Mouse (Mus musculus) hindbrain, embryonic 10.5 days (tissue): Measurements from ENCODE around the gene Glis3. TPM values are rescaled to one million over a fixed set of nuclear protein-coding genes. Genes with fewer than 3 reads are reported as not detected.
A peak's percentile ranks its signal among the peaks of the same experiment; 100 is the strongest.

ENCODE experiments used
- DNase-seq: peaks from one replicate; pipeline ENCODE4 v3.0.0-alpha.2; 2017; ENCODE audit warnings: low spot score
- H3K27ac ChIP-seq: fragments of 300-500 bp; sonication (generic); 2 replicates; pipeline ENCODE4 v1.5.1; 2016; ENCODE audit warnings: mild to moderate bottlenecking, moderate library complexity
- H3K27me3 ChIP-seq: fragments of 300-500 bp; sonication (generic); 2 replicates; pipeline ENCODE4 v1.6.1; 2016; ENCODE audit warnings: mild to moderate bottlenecking; ENCODE audit not compliant: poor library complexity, insufficient read depth, severe bottlenecking
- H3K36me3 ChIP-seq: fragments of 300-500 bp; sonication (generic); 2 replicates; pipeline ENCODE4 v1.6.1; 2016; ENCODE audit warnings: mild to moderate bottlenecking, moderate library complexity
- H3K4me1 ChIP-seq: fragments of 300-500 bp; sonication (generic); replicated peaks from 2 replicates; pipeline ENCODE4 v1.6.1; 2016; ENCODE audit warnings: mild to moderate bottlenecking
- H3K4me3 ChIP-seq: fragments of 300-500 bp; sonication (generic); 2 replicates; pipeline ENCODE4 v1.5.1; 2016; ENCODE audit warnings: mild to moderate bottlenecking, moderate library complexity
- H3K9me3 ChIP-seq: fragments of 300-500 bp; sonication (generic); 2 replicates; pipeline ENCODE4 v1.6.1; 2016; ENCODE audit warnings: mild to moderate bottlenecking, moderate library complexity
- WGBS: fragments of 180-500 bp; shearing (Covaris S2); methylation state at CpG from one replicate; pipeline ENCODE4 v1.1.7; 2016; 5-methylcytosine and 5-hydroxymethylcytosine counted together
- polyA plus RNA-seq: library from polyadenylated mRNA; unstranded; fragments of >200 nt; fragmentation: Nextera tagmentation; extraction: Ambion mirVana; gene quantifications from 2 replicates; pipeline ENCODE4 v1.2.1, GENCODE M21; 2016

The Glis3 gene
- polyA plus RNA-seq, 1 experiment from 2014 or later = 2.2 TPM

DNA sequence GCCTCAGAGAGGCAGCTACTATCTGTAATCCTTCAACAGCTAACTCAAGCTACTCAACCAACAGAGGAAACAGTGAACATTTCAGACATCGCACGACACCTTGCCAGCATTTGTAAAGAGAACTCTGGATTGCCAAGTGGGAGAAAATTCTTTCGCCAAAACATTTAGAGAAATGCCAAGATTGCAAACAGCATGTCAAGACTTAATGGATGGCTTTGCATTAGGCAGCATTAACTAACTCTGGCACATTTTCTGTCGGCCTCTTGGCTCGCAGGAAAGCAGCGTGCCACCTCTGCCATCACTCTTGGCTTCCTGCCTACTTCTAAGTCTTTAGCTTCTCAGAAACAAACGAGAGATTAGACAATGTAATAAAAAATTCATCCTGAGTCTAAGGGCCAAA, 336.2 kb downstream of the Glis3 start:
- Histone ChIP-seq H3K4me1 (peaks cover 16% of the 10 kb centered on the region), H3K27ac (no peak overlapping the region), H3K36me3 (no peaks in the 10 kb centered on the region), H3K27me3 (no peaks in the 10 kb centered on the region), H3K9me3 (no peaks in the 10 kb centered on the region), H3K4me3 (no peak overlapping the region)
- no peak for DNase-seq
- WGBS = 90% methylated on average over 7 of the region's 7 CpGs

DNA sequence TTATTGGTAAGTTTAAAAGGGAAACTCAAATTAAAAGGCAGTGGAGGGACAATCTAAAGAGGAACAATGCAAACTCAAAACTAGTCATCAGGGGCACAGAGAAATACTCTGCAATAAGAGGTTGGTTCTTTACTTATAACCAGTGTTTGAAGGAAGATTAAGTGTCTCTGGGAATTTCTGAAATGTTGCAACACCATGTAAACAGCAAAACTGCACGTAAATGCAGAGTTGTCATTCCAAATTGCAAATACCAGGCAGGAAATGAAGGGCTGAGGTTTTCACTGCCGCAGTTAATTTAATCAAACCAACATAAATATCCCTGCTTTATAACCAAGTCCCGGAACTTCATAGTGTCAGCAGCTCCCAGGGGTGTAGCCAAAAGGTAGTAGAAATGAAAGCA, 342.3 kb downstream of the Glis3 start:
- Histone ChIP-seq H3K27me3 (no peaks in the 10 kb centered on the region), H3K4me3 (no peak overlapping the region), H3K36me3 (no peaks in the 10 kb centered on the region), H3K4me1 (peaks cover 37% of the 10 kb centered on the region), H3K9me3 (no peaks in the 10 kb centered on the region), H3K27ac (peak overlapping the region; percentile 82)
- DNase-seq = no peak
- WGBS = 54% methylated on average over 3 of the region's 3 CpGs

DNA sequence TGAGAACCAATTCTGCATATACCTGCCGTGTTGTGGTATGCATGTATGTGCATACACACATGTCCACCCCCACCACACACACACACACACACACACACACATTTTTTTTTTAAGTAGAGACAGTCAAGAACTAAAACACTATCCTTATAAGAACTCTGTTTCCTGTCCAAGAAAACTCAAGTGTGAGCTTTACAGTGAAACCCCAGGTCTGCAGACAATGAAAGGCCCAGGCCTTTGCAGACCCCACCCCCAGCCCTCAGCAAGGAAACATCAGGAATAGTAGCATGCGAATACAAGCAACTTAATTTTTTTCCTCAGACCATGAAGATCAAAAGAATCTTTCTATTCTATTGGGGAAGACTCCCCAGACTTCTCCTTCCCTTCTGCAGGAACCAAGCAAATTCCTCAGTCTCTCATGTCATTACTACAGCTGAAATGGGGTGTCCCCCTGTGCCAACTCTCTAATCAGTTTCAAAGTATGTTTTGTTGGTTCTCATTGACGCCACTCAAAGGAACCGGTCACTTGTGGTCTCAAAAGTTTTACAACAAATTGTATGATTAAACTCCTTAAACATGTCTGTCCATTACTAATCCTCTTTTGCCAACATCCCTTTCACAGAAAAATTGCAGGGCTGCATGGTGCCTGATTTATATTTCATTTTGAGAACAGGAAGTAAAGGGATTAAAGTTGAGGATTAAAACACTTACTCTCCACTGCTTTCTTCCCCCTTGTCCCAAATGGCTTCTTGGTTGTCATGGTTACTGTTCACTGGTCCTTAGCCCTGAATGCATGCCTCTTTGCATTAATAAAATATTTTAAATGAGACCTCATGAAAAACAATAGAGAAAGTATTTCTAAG, 343.0 kb downstream of the Glis3 start:
- peak overlapping the region; percentile 77 for H3K27ac ChIP-seq
- no peak for DNase-seq

DNA sequence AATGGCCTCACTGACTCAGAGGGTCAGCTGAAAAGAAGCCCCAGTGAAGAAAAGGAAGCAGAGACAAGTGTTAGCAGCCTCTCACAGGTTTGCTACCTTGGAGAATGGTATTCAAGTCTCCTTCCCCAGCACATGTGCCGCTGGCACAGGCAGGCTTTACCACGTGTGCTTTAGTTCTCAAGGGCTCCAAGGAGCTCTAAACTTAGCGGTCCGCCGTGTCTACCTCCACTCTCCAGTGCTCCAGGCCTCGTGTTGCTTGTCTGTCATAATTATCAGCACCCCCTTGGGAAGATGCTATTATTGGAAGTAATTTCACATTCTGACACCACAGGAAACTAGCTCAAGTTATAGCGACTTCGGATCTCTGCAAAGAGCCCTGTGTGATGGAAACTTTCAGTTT, 344.0 kb downstream of the Glis3 start:
- no peak for DNase-seq
- WGBS = 68% methylated on average over 8 of the region's 8 CpGs
- Histone ChIP-seq H3K4me1 (peaks cover 43% of the 10 kb centered on the region), H3K4me3 (no peak overlapping the region), H3K27ac (peak overlapping the region; percentile 77), H3K36me3 (no peaks in the 10 kb centered on the region), H3K9me3 (no peaks in the 10 kb centered on the region), H3K27me3 (peaks cover 4% of the 10 kb centered on the region; the same call in 1 of the 2 replicates)

More for the DNA sequence above, 343.0 kb downstream of the Glis3 start:
- Histone ChIP-seq H3K4me1 (peaks cover 41% of the 10 kb centered on the region), H3K9me3 (no peaks in the 10 kb centered on the region), H3K4me3 (no peak overlapping the region), H3K27me3 (no peaks in the 10 kb centered on the region), H3K36me3 (no peaks in the 10 kb centered on the region)
- 47% methylated on average over 4 of the region's 4 CpGs for WGBS

DNA sequence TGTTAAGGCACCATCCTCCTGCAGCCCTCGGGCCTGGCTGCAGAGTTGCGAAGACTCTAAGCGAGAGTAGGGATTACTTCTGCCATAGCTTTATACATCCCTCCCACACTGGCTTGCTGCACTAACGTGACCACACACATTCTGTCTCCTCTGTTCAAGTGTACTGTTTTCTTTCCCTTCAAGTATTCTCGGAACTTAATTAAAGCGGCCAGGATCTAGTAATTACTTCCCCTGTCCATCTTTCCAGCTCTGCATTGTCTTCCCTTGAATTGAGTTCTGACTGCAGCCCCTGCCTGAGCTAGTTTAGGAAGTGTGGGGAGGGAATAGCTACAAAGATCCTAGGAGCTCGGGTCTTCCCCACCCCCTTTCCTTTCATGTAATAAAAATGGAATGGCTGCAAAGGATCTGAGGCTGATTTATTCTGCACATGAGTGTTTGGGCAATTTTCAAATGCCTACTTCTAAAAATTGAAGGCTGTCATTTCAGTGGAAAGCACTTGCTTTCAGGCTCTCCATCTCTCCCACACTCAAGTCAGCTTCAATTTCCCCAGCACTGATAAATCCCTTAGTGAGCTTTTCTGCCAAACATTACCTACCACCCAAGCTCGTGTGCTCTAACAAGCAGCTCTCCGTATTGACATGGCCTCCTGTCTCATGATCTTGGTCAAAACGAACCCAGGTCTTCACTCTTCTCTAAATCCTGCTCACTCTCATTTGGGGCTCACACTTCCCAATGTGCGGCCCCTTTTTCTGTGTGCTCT, 346.7 kb downstream of the Glis3 start:
- DNase-seq = no peak
- no peak overlapping the region for H3K4me3 ChIP-seq
- peaks cover 6% of the 10 kb centered on the region; the same call in 1 of the 2 replicates for H3K27me3 ChIP-seq
- H3K27ac ChIP-seq = peak overlapping the region; percentile 64
- H3K36me3 ChIP-seq = no peaks in the 10 kb centered on the region
- H3K4me1 ChIP-seq = peaks cover 56% of the 10 kb centered on the region
- 36% methylated on average over 11 of the region's 11 CpGs for WGBS
- no peaks in the 10 kb centered on the region for H3K9me3 ChIP-seq

DNA sequence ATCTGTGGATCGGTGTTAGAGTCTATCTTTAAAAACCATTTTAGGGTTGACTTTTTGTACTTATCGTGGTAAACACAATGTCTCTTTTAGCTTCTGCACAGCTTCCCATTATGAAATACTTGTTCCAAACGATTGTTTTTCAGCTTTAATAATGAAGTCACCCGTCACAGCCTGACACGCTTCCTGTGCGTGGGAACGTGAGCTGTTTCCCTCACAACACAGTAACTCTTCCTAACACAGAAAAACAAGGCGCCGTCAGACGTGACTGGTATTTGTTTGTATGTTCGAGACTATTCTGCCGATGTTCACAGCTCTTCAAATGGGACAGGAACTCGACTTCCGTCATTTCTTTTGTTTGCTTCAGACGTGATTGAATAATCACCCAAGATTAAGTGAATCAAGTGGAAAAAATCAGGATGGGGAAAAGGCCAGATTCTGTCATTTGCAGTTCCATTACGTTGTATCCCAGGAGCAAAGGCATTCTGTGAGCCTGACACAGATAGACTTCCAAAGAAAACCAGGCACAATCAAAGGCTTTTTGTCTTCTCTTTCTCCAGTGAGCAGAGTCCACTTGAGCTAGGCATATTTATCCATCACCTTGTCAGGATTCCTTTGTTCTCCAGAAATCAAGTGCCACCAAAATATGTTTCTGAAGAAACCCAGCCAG, 351.3 kb downstream of the Glis3 start:
- Histone ChIP-seq H3K27me3 (peaks cover 9% of the 10 kb centered on the region; the same call in 1 of the 2 replicates), H3K4me3 (no peak overlapping the region), H3K9me3 (no peaks in the 10 kb centered on the region), H3K27ac (peak overlapping the region; percentile 67), H3K4me1 (peaks cover 33% of the 10 kb centered on the region), H3K36me3 (no peaks in the 10 kb centered on the region)
- no peak for DNase-seq
- WGBS = 55% methylated on average over 16 of the region's 16 CpGs

DNA sequence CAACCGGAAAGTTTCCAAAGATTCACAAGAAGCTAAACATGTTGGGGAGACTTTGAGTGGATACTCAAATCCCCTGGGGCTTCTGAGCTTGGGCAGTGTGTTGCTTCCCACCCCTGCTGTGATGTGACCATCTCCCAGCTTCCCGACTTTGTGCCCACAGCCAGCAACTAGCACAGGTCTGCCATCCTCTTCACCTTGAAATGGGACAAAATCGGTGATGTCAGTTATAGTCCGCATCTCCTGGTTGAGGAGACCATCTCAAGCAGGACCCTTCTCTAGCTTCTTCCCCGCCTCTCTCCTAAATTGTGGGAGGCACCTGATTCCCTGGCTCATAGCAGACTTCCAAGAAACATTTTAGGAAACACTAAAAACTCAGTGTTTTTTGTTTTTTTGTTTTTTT, 352.3 kb downstream of the Glis3 start:
- Histone ChIP-seq H3K4me3 (no peak overlapping the region), H3K27ac (no peak overlapping the region), H3K9me3 (no peaks in the 10 kb centered on the region), H3K4me1 (peaks cover 22% of the 10 kb centered on the region; the same call in 1 of the 2 replicates), H3K36me3 (no peaks in the 10 kb centered on the region), H3K27me3 (peaks cover 9% of the 10 kb centered on the region; the same call in 1 of the 2 replicates)
- WGBS = 88% methylated on average over 5 of the region's 5 CpGs
- DNase-seq = no peak

DNA sequence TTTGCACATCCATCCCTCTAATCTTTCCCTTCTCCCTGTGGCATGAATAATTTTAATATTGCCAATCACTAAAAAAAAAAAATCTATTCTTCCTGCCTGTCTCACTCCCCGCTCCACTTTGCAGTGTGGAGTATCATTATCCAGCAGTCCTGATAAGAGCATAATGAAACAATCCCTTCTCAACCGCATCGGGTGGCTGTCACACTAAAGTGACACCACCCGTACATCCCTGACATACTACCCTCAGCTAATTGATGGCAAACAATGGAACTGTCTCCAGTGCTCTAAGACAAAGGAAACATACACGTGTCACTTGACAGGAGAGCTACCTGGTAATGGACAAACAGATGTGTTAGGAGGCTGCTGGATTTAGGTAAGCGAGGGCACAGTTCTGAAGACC, 373.8 kb downstream of the Glis3 start:
- Histone ChIP-seq H3K27me3 (peaks cover 10% of the 10 kb centered on the region), H3K4me3 (no peak overlapping the region), H3K4me1 (peaks cover 58% of the 10 kb centered on the region), H3K36me3 (no peaks in the 10 kb centered on the region), H3K9me3 (no peaks in the 10 kb centered on the region), H3K27ac (peak overlapping the region; percentile 73)
- DNase-seq = no peak
- 49% methylated on average over 6 of the region's 6 CpGs for WGBS

DNA sequence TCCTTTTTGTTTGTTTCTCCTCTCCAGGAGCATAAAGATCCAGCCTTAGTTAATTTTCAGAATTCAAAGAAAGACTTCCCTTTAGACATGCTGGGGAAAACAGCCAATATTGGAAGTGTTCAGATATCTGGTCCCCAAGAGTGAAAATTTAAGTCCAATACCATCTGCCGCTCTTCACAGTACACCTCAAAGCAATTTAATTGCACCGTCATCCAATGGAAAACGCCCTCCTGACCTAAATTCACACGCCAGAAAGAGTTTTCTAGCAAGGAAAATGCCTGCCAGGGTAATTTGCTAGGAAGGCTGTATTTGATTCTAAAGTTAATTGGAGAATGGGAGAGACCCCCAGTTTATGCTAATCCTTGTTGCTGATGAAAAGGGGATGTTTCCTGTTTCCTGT, 374.4 kb downstream of the Glis3 start:
- Histone ChIP-seq H3K4me1 (peaks cover 61% of the 10 kb centered on the region), H3K27ac (peak overlapping the region; percentile 45; the same call in 1 of the 2 replicates), H3K4me3 (no peak overlapping the region), H3K27me3 (peaks cover 15% of the 10 kb centered on the region), H3K9me3 (no peaks in the 10 kb centered on the region), H3K36me3 (no peaks in the 10 kb centered on the region)
- no peak for DNase-seq
- 51% methylated on average over 4 of the region's 4 CpGs for WGBS

DNA sequence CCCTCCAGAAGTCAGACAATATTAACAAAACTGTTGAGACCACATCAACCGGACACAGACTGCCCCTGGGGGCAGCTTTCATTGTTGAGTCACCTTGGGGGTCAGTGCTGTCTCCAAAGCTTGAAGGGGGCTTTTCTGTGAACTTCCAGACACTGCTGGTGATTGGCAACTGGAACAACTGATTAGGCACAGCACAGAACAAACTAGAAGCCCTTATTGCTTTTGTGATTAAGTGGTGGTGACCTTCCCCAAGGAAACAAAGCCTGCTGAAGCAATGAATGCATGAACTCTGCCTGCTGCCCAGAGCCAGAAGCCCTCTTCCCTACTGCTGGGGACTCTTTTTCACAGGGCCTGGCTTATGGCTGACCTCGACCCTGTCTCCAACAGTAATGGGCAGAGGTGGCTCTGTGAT, 377.0 kb downstream of the Glis3 start:
- peak; percentile 72 for DNase-seq
- Histone ChIP-seq H3K27ac (peak overlapping the region; percentile 82; the same call in 1 of the 2 replicates), H3K4me1 (peaks cover 80% of the 10 kb centered on the region), H3K4me3 (no peak overlapping the region), H3K9me3 (no peaks in the 10 kb centered on the region), H3K36me3 (no peaks in the 10 kb centered on the region), H3K27me3 (peaks cover 28% of the 10 kb centered on the region)
- WGBS = 7% methylated on average over 2 of the region's 2 CpGs

DNA sequence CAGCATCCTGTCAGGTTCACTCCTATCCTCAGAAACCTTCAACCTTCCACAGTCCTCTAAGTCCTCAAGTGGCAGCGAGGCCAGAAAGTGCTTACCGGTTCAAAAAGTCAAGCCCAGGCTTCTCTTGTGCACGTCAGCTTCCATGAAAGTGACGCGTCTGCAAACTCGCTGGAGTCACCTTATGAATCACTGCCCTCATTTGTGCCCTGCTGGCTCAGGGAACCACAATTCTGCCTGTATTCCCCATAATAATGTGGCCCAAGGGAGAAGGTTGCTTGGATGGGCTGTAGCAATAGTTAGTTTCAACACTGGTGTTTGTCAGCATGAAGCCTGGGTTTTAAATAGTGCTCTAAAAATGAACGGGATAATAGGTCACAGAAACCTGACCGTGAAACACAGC, 379.7 kb downstream of the Glis3 start:
- 84% methylated on average over 8 of the region's 8 CpGs for WGBS
- H3K4me1 ChIP-seq = peaks cover 63% of the 10 kb centered on the region
- H3K36me3 ChIP-seq = no peaks in the 10 kb centered on the region
- H3K4me3 ChIP-seq = no peak overlapping the region
- H3K27ac ChIP-seq = peak overlapping the region; percentile 66
- DNase-seq = no peak
- H3K9me3 ChIP-seq = no peaks in the 10 kb centered on the region
- peaks cover 28% of the 10 kb centered on the region for H3K27me3 ChIP-seq

DNA sequence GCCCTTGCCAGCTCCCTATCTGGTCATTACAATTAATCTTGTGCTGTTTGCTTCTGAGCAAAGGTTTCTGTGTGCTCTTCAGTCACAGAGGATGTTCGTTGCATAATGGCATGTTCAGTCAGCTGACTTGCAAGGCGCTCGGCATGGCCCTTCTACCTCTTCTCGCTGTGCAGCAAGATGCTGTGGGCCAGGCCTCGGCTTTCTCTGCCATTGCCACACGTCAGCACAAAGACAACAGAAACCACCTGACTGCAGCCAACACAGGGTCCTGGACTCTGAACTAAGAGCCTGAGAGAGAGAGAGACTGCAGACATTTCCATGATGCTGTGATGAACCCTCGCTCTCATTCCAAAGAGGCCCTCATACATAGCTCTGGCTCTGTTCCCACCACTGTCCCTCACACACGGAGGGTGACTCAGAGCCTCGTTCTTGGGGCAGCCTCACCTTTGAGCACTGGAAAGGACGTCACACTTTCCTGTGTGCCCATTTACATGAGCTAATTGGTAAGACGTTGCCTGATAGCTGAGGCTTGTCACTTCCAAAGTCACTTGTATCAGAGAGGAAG, 380.6 kb downstream of the Glis3 start:
- no peaks in the 10 kb centered on the region for H3K9me3 ChIP-seq
- no peak for DNase-seq
- no peak overlapping the region for H3K4me3 ChIP-seq
- peak overlapping the region; percentile 71 for H3K27ac ChIP-seq
- peaks cover 28% of the 10 kb centered on the region for H3K27me3 ChIP-seq
- H3K36me3 ChIP-seq = no peaks in the 10 kb centered on the region
- peaks cover 54% of the 10 kb centered on the region for H3K4me1 ChIP-seq
- 78% methylated on average over 11 of the region's 11 CpGs for WGBS
